Mouse (Mus musculus) ZHBTc4 (cell line): ENCODE results near the gene Pitpnb.

Source experiments
- DNase-seq: peaks from one replicate; pipeline ENCODE4 v3.0.0-alpha.2; 2011; ENCODE audit warnings: low read depth, low spot score

Pitpnb gene

GRCm38 (mm10) chr5:111330417-111331098, at the start of gene Pitpnb:
Gene Pitpnb (plus strand): TSS chr5:111330763.
- peak; percentile 99 for DNase-seq

DNA sequence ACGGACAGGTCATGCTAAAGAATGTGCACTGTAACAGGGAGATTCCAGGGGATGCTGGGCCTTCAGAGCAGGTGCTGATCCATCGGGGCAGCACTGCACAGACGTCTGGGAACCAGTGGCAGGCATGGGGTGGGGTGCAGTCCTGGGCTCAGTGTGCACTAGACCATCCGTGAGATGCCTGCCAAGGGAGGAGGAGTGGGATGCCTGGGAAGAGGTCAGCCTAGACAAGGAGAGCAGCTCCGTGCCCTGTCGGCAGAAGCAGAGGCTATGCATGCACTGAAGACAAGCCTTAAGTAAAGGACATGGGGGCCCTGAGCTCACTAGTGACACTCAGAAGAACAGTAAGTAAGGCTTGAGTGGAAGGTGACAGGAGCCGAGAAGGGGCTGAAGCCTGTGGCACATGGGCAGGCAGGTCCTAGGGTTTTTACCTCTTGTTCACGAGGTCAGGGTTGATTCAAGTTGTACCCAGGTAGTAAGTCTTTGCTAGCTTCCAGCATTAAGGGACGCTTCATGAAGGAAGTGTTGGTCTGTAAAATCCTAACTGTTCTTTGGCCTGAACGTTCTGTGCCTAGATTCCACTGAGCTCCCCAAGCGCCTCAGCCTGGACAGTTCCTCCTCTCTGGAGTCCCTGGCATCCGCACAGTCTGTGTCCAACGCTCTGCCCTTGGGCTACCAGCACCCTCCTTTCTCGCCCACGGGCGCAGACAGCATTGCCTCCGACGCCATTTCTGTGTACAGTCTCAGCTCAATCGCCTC, 46.0 kb upstream of the Pitpnb start:
- no peak for DNase-seq

DNA sequence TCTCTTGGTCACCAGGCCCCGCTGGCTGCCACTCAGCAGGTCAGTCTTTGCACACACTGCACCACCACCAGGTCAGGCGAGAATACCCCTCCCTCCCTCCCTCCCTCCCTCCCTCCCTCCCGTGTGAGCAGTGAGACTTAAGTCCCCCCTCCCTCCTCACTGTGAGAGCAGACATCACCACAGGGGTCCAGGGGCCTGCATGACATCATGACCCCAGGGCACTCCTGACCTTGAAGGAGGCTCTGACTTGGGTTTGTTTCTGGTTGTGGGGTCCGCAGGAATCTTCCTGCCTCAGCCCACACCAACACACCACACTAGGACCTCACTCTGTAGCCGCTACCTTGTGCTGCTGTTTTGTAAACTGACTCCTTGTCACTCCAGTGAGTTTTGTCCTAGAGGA, 43.0 kb upstream of the Pitpnb start:
- peak; percentile 82 for DNase-seq

DNA sequence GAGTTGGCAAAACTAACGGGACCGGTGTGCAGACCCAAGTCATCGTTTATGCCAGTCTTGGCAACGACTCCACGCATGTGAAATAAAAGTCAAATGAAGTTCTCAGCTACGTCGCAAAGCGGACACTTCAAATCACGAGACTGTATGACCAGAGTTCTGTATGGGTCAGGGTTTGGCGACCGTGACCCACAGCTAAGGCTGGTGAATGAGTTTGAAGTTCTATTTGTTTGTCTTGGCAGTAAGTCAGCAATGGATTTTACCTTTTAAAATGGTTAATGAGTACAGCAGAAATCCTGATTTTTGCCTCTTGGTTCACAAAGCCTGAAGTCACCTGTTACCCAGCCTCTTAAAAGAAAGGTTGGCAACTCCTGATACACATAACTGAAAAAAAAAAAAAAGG, 42.1 kb upstream of the Pitpnb start:
- DNase-seq, result no peak

DNA sequence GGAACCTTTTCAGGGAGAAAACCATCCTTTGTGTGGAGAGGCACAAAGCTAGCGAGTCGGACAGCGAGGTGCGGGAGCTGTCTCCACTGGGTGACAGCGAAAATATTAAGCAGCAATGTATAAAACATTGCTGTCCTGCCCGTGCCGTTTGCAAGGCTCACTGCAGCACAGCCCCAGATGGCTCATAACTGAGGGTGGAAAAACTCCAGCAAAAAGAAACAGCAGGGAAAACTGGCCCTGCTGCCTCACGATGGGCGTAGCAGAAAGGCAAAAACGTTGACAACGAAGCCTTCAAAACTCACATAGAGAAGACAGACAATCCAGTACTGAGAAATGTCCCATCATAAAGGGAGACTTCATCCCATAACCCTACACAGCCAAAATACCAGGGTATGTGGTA, 40.5 kb upstream of the Pitpnb start:
- no peak for DNase-seq

DNA sequence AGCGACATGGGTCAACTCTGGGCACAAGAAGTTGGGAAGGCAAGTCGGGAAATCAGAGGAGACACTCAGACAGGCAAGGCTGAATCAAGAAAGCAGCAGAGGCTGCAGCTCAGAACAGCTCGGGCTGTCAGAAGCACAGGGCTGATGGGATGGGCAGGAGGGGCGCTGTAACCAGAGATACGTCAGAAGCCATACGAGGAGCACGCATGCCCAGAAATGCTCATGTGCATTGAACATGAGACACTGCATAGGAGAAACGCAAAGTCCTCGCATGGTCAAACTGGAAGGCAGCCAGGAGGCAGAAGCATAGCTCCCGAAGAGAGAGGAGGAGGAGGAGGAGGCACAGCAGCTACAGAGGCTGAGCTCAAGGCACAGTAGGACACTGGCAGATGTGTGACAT, 38.9 kb upstream of the Pitpnb start:
- no peak for DNase-seq

DNA sequence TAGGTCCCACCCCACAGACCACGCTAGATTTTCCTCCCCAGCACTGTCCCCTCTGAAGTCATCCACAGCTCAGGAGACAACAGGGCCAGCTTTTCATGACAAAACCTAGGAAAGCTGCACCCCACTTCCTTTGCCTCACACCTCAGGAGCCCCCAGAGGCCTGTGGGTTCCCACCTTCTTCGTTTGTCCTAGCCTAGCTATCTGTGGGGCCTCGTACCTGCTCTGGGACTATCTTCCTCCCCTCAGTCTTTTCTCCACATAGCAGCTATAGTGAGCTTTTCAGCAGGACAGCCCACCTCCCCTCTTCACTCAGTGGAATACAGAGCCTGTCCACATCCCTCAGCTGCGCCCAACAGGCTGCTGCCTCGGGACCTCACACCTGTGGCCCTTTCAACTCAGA, 32.8 kb upstream of the Pitpnb start:
- no peak for DNase-seq

- no peak for DNase-seq
These were observed 31.9 kb upstream of the Pitpnb start for GRCm38 (mm10) chr5:111298706-111299105.

GRCm38 (mm10) chr5:111300776-111301175, 29.8 kb upstream of the Pitpnb start:
- DNase-seq, result no peak

GRCm38 (mm10) chr5:111301736-111302135, 28.8 kb upstream of the Pitpnb start:
- no peak for DNase-seq

DNA sequence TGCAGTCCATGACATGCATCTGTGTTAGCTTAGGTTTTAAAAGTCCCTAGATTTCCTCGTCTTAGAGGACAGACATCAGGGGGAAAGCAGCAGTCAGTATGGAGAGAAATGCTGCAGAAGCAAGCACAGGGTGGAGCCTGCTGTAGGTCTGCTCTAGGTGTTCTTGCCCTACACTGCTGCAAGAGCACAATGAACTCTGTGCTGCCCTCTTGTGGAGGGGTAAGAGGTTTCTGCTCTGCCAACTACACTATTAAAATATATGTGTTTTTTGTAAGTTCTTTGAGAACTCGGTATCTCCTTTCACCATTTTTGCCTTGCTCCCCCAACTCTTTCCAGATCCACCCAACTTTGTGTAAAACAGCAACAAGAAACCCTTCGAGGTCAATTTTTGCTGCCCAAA, 25.8 kb upstream of the Pitpnb start:
- no peak for DNase-seq

GRCm38 (mm10) chr5:111310185-111310584, 20.4 kb upstream of the Pitpnb start:
- no peak for DNase-seq

DNA sequence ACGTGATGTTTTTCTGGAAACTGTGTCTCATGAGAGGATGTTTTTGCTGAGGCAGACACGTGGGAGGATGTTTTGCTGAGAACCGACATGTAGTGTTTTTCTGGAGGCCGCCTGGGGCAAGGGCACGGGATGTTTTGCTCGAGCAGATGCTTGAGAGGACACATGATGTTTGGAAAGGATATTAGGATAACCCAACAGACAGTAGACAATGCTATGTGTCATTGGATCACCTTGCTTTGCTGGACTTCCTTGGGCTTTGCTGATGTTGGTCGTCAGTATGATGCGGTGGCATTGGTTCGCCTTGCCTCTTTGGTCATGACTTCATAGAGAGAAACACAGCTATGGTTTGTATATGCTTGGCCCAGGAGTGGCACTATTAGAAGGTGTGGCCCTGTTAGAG, 16.7 kb upstream of the Pitpnb start:
- no peak for DNase-seq

DNA sequence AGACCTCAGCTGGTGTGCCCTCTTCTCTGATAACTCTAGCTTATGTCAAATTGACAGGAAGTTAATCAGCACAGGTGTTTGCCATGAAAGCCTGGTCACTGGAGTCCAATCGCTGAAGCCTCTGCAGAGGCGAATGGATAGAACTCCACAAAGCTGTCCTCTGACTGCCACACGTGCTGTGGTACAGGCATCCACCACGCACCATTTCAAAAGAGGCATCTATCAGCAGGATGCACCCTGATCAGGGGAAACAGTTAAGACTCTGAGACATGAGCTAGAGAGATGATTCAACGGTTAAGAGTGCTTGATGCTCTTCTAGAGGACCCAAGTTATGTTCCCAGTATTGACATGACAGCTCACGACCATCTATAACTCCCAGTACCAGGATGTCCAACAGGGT, 15.5 kb upstream of the Pitpnb start:
- DNase-seq, result no peak

- DNase-seq, result no peak
These were observed 13.0 kb upstream of the Pitpnb start for GRCm38 (mm10) chr5:111317526-111317925.

DNA sequence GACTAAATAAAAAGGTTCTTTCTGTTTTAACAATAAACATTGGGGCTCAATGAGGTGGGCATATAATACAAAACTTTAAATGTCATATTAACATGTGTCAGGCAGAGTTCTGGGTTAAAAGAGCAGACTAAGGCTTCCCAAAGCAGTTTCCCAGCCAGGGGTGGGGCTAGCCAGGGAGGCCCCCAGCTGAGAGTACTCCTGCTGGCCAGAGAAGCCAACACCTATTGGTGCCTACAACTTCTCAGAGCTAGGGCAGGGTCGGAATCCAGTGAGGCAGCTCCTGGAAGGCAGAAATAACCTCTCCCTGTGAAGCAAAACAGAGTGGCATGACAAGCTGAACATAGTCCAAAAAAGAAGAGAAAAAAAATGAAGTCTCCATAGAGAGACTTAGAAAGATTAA, 11.6 kb upstream of the Pitpnb start:
- no peak for DNase-seq

GRCm38 (mm10) chr5:111325813-111326212, 4.8 kb upstream of the Pitpnb start:
- DNase-seq, result peak; percentile 53

GRCm38 (mm10) chr5:111327420-111327819, 3.1 kb upstream of the Pitpnb start:
- no peak for DNase-seq

- no peak for DNase-seq
These were observed 664 bp upstream of the Pitpnb start for GRCm38 (mm10) chr5:111329782-111330416.

- no peak for DNase-seq
These were observed 504 bp downstream of the Pitpnb start for GRCm38 (mm10) chr5:111331099-111331435.

- no peak for DNase-seq
These were observed 5.6 kb downstream of the Pitpnb start for GRCm38 (mm10) chr5:111335939-111336691.

- DNase-seq, result peak; percentile 74
These were observed 11.0 kb downstream of the Pitpnb start for GRCm38 (mm10) chr5:111341609-111342008.
